Mouse (Mus musculus): Measurements from ENCODE around the gene H6pd. TPM values are rescaled to one million over a fixed set of nuclear protein-coding genes. Genes with fewer than 3 reads are reported as not detected.

The H6pd gene
- polyA plus RNA-seq, 1 experiment from 2014 or later, result 10.6 TPM

- Histone ChIP-seq H3K9ac (peak overlapping the region; percentile 76; the same call in 1 of the 2 replicates), H3K27ac (replicated peaks) (no peak overlapping the region), H3K4me1 (peaks cover 24% of the 10 kb centered on the region), H3K36me3 (no peaks in the 10 kb centered on the region), H3K9me3 (no peaks in the 10 kb centered on the region), H3K27me3 (replicated peaks) (peaks cover 53% of the 10 kb centered on the region), H3K4me3 (peak overlapping the region; percentile 66), H3K4me2 (peak overlapping the region; percentile 95)
- 12% methylated on average over 15 of the region's 15 CpGs for WGBS
- ATAC-seq (ENCODE audit: extremely low read depth, insufficient number of reproducible peaks, low FRiP score, low TSS enrichment), result no peak
These were observed 53.2 kb downstream of the H6pd start for GRCm38 (mm10) chr4:149955631-149956030.

GRCm38 (mm10) chr4:149954893-149955439 is 53.9 kb downstream of the H6pd start, which contains the start of gene Spsb1:
Gene Spsb1, minus strand, starts transcription at chr4:149955043.
- Histone ChIP-seq H3K27ac (replicated peaks) (peak within 1 kb of the TSS; percentile 40; the same call in 1 of the 2 replicates), H3K27me3 (replicated peaks) (peaks cover 53% of the 10 kb centered on the region), H3K4me2 (peak within 1 kb of the TSS; percentile 95), H3K9ac (peak within 1 kb of the TSS; percentile 87), H3K36me3 (no peaks in the 10 kb centered on the region), H3K9me3 (no peaks in the 10 kb centered on the region), H3K4me3 (peak within 1 kb of the TSS; percentile 66), H3K4me1 (peaks cover 26% of the 10 kb centered on the region)
- ATAC-seq (ENCODE audit: extremely low read depth, insufficient number of reproducible peaks, low FRiP score, low TSS enrichment), result peak; percentile 91
- under 1% methylated on average over 40 of the region's 51 CpGs for WGBS

GRCm38 (mm10) chr4:149953621-149954481 is 55.0 kb downstream of the H6pd start:
- Histone ChIP-seq H3K4me1 (peaks cover 36% of the 10 kb centered on the region), H3K9ac (peak overlapping the region; percentile 87), H3K9me3 (no peaks in the 10 kb centered on the region), H3K36me3 (no peaks in the 10 kb centered on the region), H3K4me2 (peak overlapping the region; percentile 95), H3K27me3 (replicated peaks) (peaks cover 53% of the 10 kb centered on the region), H3K4me3 (peak overlapping the region; percentile 66), H3K27ac (replicated peaks) (peak overlapping the region; percentile 40; the same call in 1 of the 2 replicates)
- ATAC-seq (ENCODE audit: extremely low read depth, insufficient number of reproducible peaks, low FRiP score, low TSS enrichment), result no peak
- 5% methylated on average over 32 of the region's 32 CpGs for WGBS

GRCm38 (mm10) chr4:149952201-149952600 is 56.6 kb downstream of the H6pd start:
- Histone ChIP-seq H3K9ac (no peak overlapping the region), H3K27me3 (replicated peaks) (peaks cover 45% of the 10 kb centered on the region), H3K4me3 (no peak overlapping the region), H3K36me3 (no peaks in the 10 kb centered on the region), H3K27ac (replicated peaks) (no peak overlapping the region), H3K4me2 (no peak overlapping the region), H3K9me3 (no peaks in the 10 kb centered on the region), H3K4me1 (peaks cover 52% of the 10 kb centered on the region)
- ATAC-seq (ENCODE audit: extremely low read depth, insufficient number of reproducible peaks, low FRiP score, low TSS enrichment), result no peak
- 82% methylated on average over 9 of the region's 9 CpGs for WGBS

GRCm38 (mm10) chr4:149951201-149951600 is 57.6 kb downstream of the H6pd start:
- 85% methylated on average over 13 of the region's 13 CpGs for WGBS
- Histone ChIP-seq H3K4me3 (no peak overlapping the region), H3K9ac (no peak overlapping the region), H3K4me2 (no peak overlapping the region), H3K27ac (replicated peaks) (no peak overlapping the region), H3K27me3 (replicated peaks) (peaks cover 40% of the 10 kb centered on the region), H3K9me3 (no peaks in the 10 kb centered on the region), H3K36me3 (no peaks in the 10 kb centered on the region), H3K4me1 (peaks cover 61% of the 10 kb centered on the region)
- ATAC-seq (ENCODE audit: extremely low read depth, insufficient number of reproducible peaks, low FRiP score, low TSS enrichment), result no peak

- ATAC-seq (ENCODE audit: extremely low read depth, insufficient number of reproducible peaks, low FRiP score, low TSS enrichment), result no peak
- no peak overlapping the region for H3K27ac ChIP-seq (replicated peaks)
- H3K4me3 ChIP-seq, result no peak overlapping the region
- no peaks in the 10 kb centered on the region for H3K9me3 ChIP-seq
- H3K36me3 ChIP-seq, result no peaks in the 10 kb centered on the region
- H3K4me1 ChIP-seq, result peaks cover 60% of the 10 kb centered on the region
- no peak overlapping the region for H3K9ac ChIP-seq
- no peak overlapping the region for H3K4me2 ChIP-seq
- 83% methylated on average over 13 of the region's 13 CpGs for WGBS
- H3K27me3 ChIP-seq (replicated peaks), result peaks cover 36% of the 10 kb centered on the region
These were observed 59.1 kb downstream of the H6pd start for GRCm38 (mm10) chr4:149949691-149950090.

- Histone ChIP-seq H3K36me3 (no peaks in the 10 kb centered on the region), H3K9ac (no peak overlapping the region), H3K9me3 (no peaks in the 10 kb centered on the region), H3K4me2 (no peak overlapping the region; the same call in 1 of the 2 replicates), H3K4me1 (peaks cover 66% of the 10 kb centered on the region), H3K4me3 (no peak overlapping the region), H3K27me3 (replicated peaks) (peaks cover 34% of the 10 kb centered on the region), H3K27ac (replicated peaks) (peak overlapping the region; percentile 20)
- no peak for ATAC-seq (ENCODE audit: extremely low read depth, insufficient number of reproducible peaks, low FRiP score, low TSS enrichment)
- 31% methylated on average over 5 of the region's 5 CpGs for whole genome bisulfite sequencing
These were observed 60.7 kb downstream of the H6pd start for GRCm38 (mm10) chr4:149948119-149948518.

- ATAC-seq (ENCODE audit: extremely low read depth, insufficient number of reproducible peaks, low FRiP score, low TSS enrichment), result no peak
- H3K36me3 ChIP-seq, result no peaks in the 10 kb centered on the region
- peaks cover 68% of the 10 kb centered on the region for H3K4me1 ChIP-seq
- H3K9me3 ChIP-seq, result no peaks in the 10 kb centered on the region
- no peak overlapping the region for H3K9ac ChIP-seq
- H3K4me2 ChIP-seq, result no peak overlapping the region
- 78% methylated on average over 5 of the region's 5 CpGs for WGBS
- no peak overlapping the region; the same call in 1 of the 2 replicates for H3K27ac ChIP-seq (replicated peaks)
- no peak overlapping the region for H3K4me3 ChIP-seq
- peaks cover 27% of the 10 kb centered on the region for H3K27me3 ChIP-seq (replicated peaks)
These were observed 61.4 kb downstream of the H6pd start for GRCm38 (mm10) chr4:149947396-149947795.

- 62% methylated on average over 9 of the region's 9 CpGs for WGBS
These were observed 63.6 kb downstream of the H6pd start for GRCm38 (mm10) chr4:149945194-149945593.

GRCm38 (mm10) chr4:149944214-149944613 is 64.6 kb downstream of the H6pd start:
- H3K4me3 ChIP-seq, result no peak overlapping the region
- no peak overlapping the region for H3K27ac ChIP-seq (replicated peaks)
- WGBS, result 45% methylated on average over 12 of the region's 12 CpGs
- ATAC-seq (ENCODE audit: extremely low read depth, insufficient number of reproducible peaks, low FRiP score, low TSS enrichment), result no peak
- no peaks in the 10 kb centered on the region for H3K36me3 ChIP-seq
- H3K27me3 ChIP-seq (replicated peaks), result peaks cover 13% of the 10 kb centered on the region; the same call in 1 of the 2 replicates
- H3K4me1 ChIP-seq, result peaks cover 71% of the 10 kb centered on the region
- H3K4me2 ChIP-seq, result no peak overlapping the region
- 0 out of 2 replicates have a peak overlapping the region, but pooled peaks have one; percentile 19 for H3K9ac ChIP-seq
- H3K9me3 ChIP-seq, result no peaks in the 10 kb centered on the region

More at GRCm38 (mm10) chr4:149945194-149945593, 63.6 kb downstream of the H6pd start:
- Histone ChIP-seq H3K4me1 (peaks cover 80% of the 10 kb centered on the region), H3K4me3 (no peak overlapping the region), H3K9me3 (no peaks in the 10 kb centered on the region), H3K27me3 (replicated peaks) (peaks cover 13% of the 10 kb centered on the region; the same call in 1 of the 2 replicates), H3K36me3 (no peaks in the 10 kb centered on the region), H3K9ac (peak overlapping the region; percentile 28; the same call in 1 of the 2 replicates), H3K27ac (replicated peaks) (no peak overlapping the region), H3K4me2 (no peak overlapping the region)
- ATAC-seq (ENCODE audit: extremely low read depth, insufficient number of reproducible peaks, low FRiP score, low TSS enrichment), result no peak
